Mouse (Mus musculus) liver, adult 2 months (tissue): ENCODE measurements at regions not wholly inside any gene's neighbourhood (a gene's known extent, or its start where the extent isn't known, plus 50 kb on each side); places are given as distances from the start of the nearest gene placed in this dataset.

Experiments used
- CTCF ChIP-seq: fragments of 200-500 bp; IDR thresholded peaks from 2 replicates; pipeline ENCODE4 v1.5.1; 2011; ENCODE audit warnings: low read depth, low read length, control low read depth
- POLR2A ChIP-seq: fragments of 200-500 bp; IDR thresholded peaks from 2 replicates; pipeline ENCODE4 v1.6.1; 2011; ENCODE audit warnings: low read length, control low read depth; ENCODE audit not compliant: insufficient read depth; ENCODE audit errors: extremely low read depth

- 0 out of 2 replicates have a peak, but pooled peaks have one; percentile 2 for TF ChIP-seq CTCF
- no peak for TF ChIP-seq POLR2A
These were observed 197.0 kb downstream of the Snx10 start for GRCm38 (mm10) chr6:51720705-51721104.
